Mouse (Mus musculus): Measurements from ENCODE around the gene C2cd3. TPM values are rescaled to one million over a fixed set of nuclear protein-coding genes. Genes with fewer than 3 reads are reported as not detected.
A peak's percentile ranks its signal among the peaks of the same experiment; 100 is the strongest.

Gene C2cd3
- 17.5 and 20.9 TPM in 2 replicates for polyA plus RNA-seq (2015; fragmentation: Nextera tagmentation; extraction: Ambion mirVana)

- Histone ChIP-seq H3K4me3 (peak within 1 kb of the TSS; percentile 61), H3K9ac (peak within 1 kb of the TSS; percentile 69), H3K4me1 (replicated peaks) (peaks cover 35% of the 10 kb centered on the region), H3K9me3 (no peaks in the 10 kb centered on the region), H3K4me2 (peak within 1 kb of the TSS; percentile 64), H3K36me3 (peaks cover 15% of the 10 kb centered on the region), H3K27me3 (no peaks in the 10 kb centered on the region), H3K27ac (replicated peaks) (peak within 1 kb of the TSS; percentile 89)
- WGBS: under 1% methylated on average over 54 of the region's 54 CpGs
- ATAC-seq (ENCODE audit: low FRiP score, low read depth): peak; percentile 98
Measured at GRCm38 (mm10) chr7:100371495-100372451, at the start of gene C2cd3, which contains the start of gene Ppme1. C2cd3 (plus strand) TSS chr7:100372233. Ppme1 (minus strand) TSS chr7:100372307.

- Histone ChIP-seq H3K27me3 (no peaks in the 10 kb centered on the region), H3K27ac (replicated peaks) (no peak overlapping the region), H3K4me2 (no peak overlapping the region), H3K9ac (no peak overlapping the region), H3K4me1 (replicated peaks) (no peaks in the 10 kb centered on the region), H3K9me3 (no peaks in the 10 kb centered on the region), H3K4me3 (no peak overlapping the region), H3K36me3 (peaks cover 11% of the 10 kb centered on the region)
- WGBS: 75% methylated on average over 3 of the region's 3 CpGs
- no peak for ATAC-seq (ENCODE audit: low FRiP score, low read depth)
Measured at GRCm38 (mm10) chr7:100323721-100324120, 48.3 kb upstream of the C2cd3 start.

- ATAC-seq (ENCODE audit: low FRiP score, low read depth): no peak
- 73% methylated on average over 6 of the region's 6 CpGs for WGBS
- H3K9me3 ChIP-seq: no peaks in the 10 kb centered on the region
Measured at GRCm38 (mm10) chr7:100325482-100325881, 46.6 kb upstream of the C2cd3 start.

GRCm38 (mm10) chr7:100327514-100327913 lies 44.5 kb upstream of the C2cd3 start:
- no peak for ATAC-seq (ENCODE audit: low FRiP score, low read depth)
- peaks cover 38% of the 10 kb centered on the region for H3K36me3 ChIP-seq

More at GRCm38 (mm10) chr7:100325482-100325881, 46.6 kb upstream of the C2cd3 start:
- H3K4me3 ChIP-seq: no peak overlapping the region
- no peak overlapping the region for H3K9ac ChIP-seq
- no peaks in the 10 kb centered on the region for H3K4me1 ChIP-seq (replicated peaks)
- no peaks in the 10 kb centered on the region for H3K27me3 ChIP-seq
- peaks cover 22% of the 10 kb centered on the region for H3K36me3 ChIP-seq
- H3K27ac ChIP-seq (replicated peaks): no peak overlapping the region
- no peak overlapping the region for H3K4me2 ChIP-seq

GRCm38 (mm10) chr7:100328636-100329035 lies 43.4 kb upstream of the C2cd3 start:
- no peak overlapping the region for H3K27ac ChIP-seq (replicated peaks)
- no peaks in the 10 kb centered on the region for H3K27me3 ChIP-seq
- H3K9me3 ChIP-seq: no peaks in the 10 kb centered on the region
- H3K4me3 ChIP-seq: no peak overlapping the region
- no peaks in the 10 kb centered on the region for H3K4me1 ChIP-seq (replicated peaks)
- WGBS: 94% methylated on average over 4 of the region's 4 CpGs
- ATAC-seq (ENCODE audit: low FRiP score, low read depth): no peak
- peaks cover 47% of the 10 kb centered on the region for H3K36me3 ChIP-seq
- H3K9ac ChIP-seq: no peak overlapping the region
- no peak overlapping the region for H3K4me2 ChIP-seq

More at GRCm38 (mm10) chr7:100327514-100327913, 44.5 kb upstream of the C2cd3 start:
- Histone ChIP-seq H3K4me3 (no peak overlapping the region), H3K4me2 (no peak overlapping the region), H3K27me3 (no peaks in the 10 kb centered on the region), H3K9me3 (no peaks in the 10 kb centered on the region), H3K4me1 (replicated peaks) (no peaks in the 10 kb centered on the region), H3K27ac (replicated peaks) (no peak overlapping the region), H3K9ac (no peak overlapping the region)
- 89% methylated on average over 7 of the region's 7 CpGs for WGBS

- Histone ChIP-seq H3K4me2 (no peak overlapping the region), H3K4me3 (no peak overlapping the region), H3K9me3 (no peaks in the 10 kb centered on the region), H3K9ac (no peak overlapping the region), H3K36me3 (peaks cover 72% of the 10 kb centered on the region), H3K4me1 (replicated peaks) (no peaks in the 10 kb centered on the region), H3K27ac (replicated peaks) (no peak overlapping the region), H3K27me3 (no peaks in the 10 kb centered on the region)
- no peak for ATAC-seq (ENCODE audit: low FRiP score, low read depth)
- 94% methylated on average over 3 of the region's 3 CpGs for WGBS
Measured at GRCm38 (mm10) chr7:100331269-100331668, 40.8 kb upstream of the C2cd3 start.

- Histone ChIP-seq H3K36me3 (peaks cover 85% of the 10 kb centered on the region), H3K27me3 (no peaks in the 10 kb centered on the region)
Measured at GRCm38 (mm10) chr7:100335921-100336320, 36.1 kb upstream of the C2cd3 start.

GRCm38 (mm10) chr7:100354984-100355383 lies 17.0 kb upstream of the C2cd3 start:
- H3K36me3 ChIP-seq: peaks cover 4% of the 10 kb centered on the region; the same call in 1 of the 2 replicates
- H3K9me3 ChIP-seq: no peaks in the 10 kb centered on the region
- H3K9ac ChIP-seq: no peak overlapping the region
- H3K4me3 ChIP-seq: no peak overlapping the region
- 89% methylated on average over 4 of the region's 4 CpGs for whole genome bisulfite sequencing
- ATAC-seq (ENCODE audit: low FRiP score, low read depth): no peak
- H3K4me1 ChIP-seq (replicated peaks): no peaks in the 10 kb centered on the region
- no peak overlapping the region for H3K27ac ChIP-seq (replicated peaks)
- no peaks in the 10 kb centered on the region for H3K27me3 ChIP-seq
- no peak overlapping the region for H3K4me2 ChIP-seq

More at GRCm38 (mm10) chr7:100335921-100336320, 36.1 kb upstream of the C2cd3 start:
- Histone ChIP-seq H3K4me2 (no peak overlapping the region), H3K9me3 (no peaks in the 10 kb centered on the region), H3K9ac (no peak overlapping the region), H3K4me3 (no peak overlapping the region), H3K27ac (replicated peaks) (no peak overlapping the region), H3K4me1 (replicated peaks) (no peaks in the 10 kb centered on the region)
- ATAC-seq (ENCODE audit: low FRiP score, low read depth): no peak
- WGBS: 97% methylated on average over 2 of the region's 2 CpGs

- no peak for ATAC-seq (ENCODE audit: low FRiP score, low read depth)
- H3K9ac ChIP-seq: no peak overlapping the region
- H3K27ac ChIP-seq (replicated peaks): no peak overlapping the region
- H3K36me3 ChIP-seq: peaks cover 4% of the 10 kb centered on the region; the same call in 1 of the 2 replicates
- 67% methylated on average over 5 of the region's 5 CpGs for WGBS
- no peak overlapping the region for H3K4me2 ChIP-seq
- no peaks in the 10 kb centered on the region for H3K27me3 ChIP-seq
- H3K4me1 ChIP-seq (replicated peaks): no peaks in the 10 kb centered on the region
- H3K9me3 ChIP-seq: no peaks in the 10 kb centered on the region
- no peak overlapping the region for H3K4me3 ChIP-seq
Measured at GRCm38 (mm10) chr7:100356324-100356723, 15.7 kb upstream of the C2cd3 start.

- H3K9ac ChIP-seq: no peak overlapping the region
- no peaks in the 10 kb centered on the region for H3K27me3 ChIP-seq
- WGBS: 98% methylated on average over 1 of the region's 1 CpGs
- no peak for ATAC-seq (ENCODE audit: low FRiP score, low read depth)
- no peak overlapping the region for H3K4me3 ChIP-seq
- H3K36me3 ChIP-seq: peaks cover 4% of the 10 kb centered on the region; the same call in 1 of the 2 replicates
- no peak overlapping the region for H3K4me2 ChIP-seq
- H3K27ac ChIP-seq (replicated peaks): no peak overlapping the region
- H3K4me1 ChIP-seq (replicated peaks): no peaks in the 10 kb centered on the region
- H3K9me3 ChIP-seq: no peaks in the 10 kb centered on the region
Measured at GRCm38 (mm10) chr7:100356768-100357167, 15.3 kb upstream of the C2cd3 start.

GRCm38 (mm10) chr7:100357856-100358255 lies 14.2 kb upstream of the C2cd3 start:
- H3K27me3 ChIP-seq: no peaks in the 10 kb centered on the region
- no peak overlapping the region for H3K27ac ChIP-seq (replicated peaks)
- H3K36me3 ChIP-seq: peaks cover 4% of the 10 kb centered on the region; the same call in 1 of the 2 replicates
- H3K4me3 ChIP-seq: no peak overlapping the region
- no peaks in the 10 kb centered on the region for H3K9me3 ChIP-seq
- no peak for ATAC-seq (ENCODE audit: low FRiP score, low read depth)
- H3K4me2 ChIP-seq: no peak overlapping the region
- no peaks in the 10 kb centered on the region for H3K4me1 ChIP-seq (replicated peaks)
- H3K9ac ChIP-seq: no peak overlapping the region

GRCm38 (mm10) chr7:100363162-100363561 lies 8.9 kb upstream of the C2cd3 start:
- H3K9ac ChIP-seq: no peak overlapping the region
- WGBS: 95% methylated on average over 2 of the region's 2 CpGs
- ATAC-seq (ENCODE audit: low FRiP score, low read depth): no peak
- H3K27me3 ChIP-seq: no peaks in the 10 kb centered on the region
- no peaks in the 10 kb centered on the region for H3K9me3 ChIP-seq
- H3K4me1 ChIP-seq (replicated peaks): peaks cover 2% of the 10 kb centered on the region; the same call in 1 of the 2 replicates
- no peak overlapping the region for H3K4me3 ChIP-seq
- no peak overlapping the region for H3K4me2 ChIP-seq
- H3K36me3 ChIP-seq: no peaks in the 10 kb centered on the region
- no peak overlapping the region for H3K27ac ChIP-seq (replicated peaks)
